12 mouse cellular contexts compared by ENCODE assay signal in genomic region chr12:21128930-21129869, GRCm38 (mm10).
DNase-seq lines count a peak whose midpoint lies in the region; ATAC-seq lines count a peak whose summit lies in the region.
"Had no signal": no experiment of that assay in that cellular context is flagged by ENCODE, and none has a peak within 500 bp of the region (broad histone marks: within the 10 kb centered on the region; RNA-seq: fewer than 3 reads in every experiment).

No protein-coding gene starts in this region.

- 79% methylated on average over 9 of the region's 9 CpGs for WGBS in kidney, embryonic 15.5 days
- WGBS in heart, embryonic 15.5 days = 73% methylated on average over 9 of the region's 9 CpGs

- H3K4me3 ChIP-seq in kidney, embryonic 15.5 days (replicated peaks) = no peak overlapping the region
- no peak overlapping the region for H3K4me3 ChIP-seq in heart, embryonic 15.5 days
- peak overlapping the region; percentile 84 for H3K4me3 ChIP-seq in megakaryocyte, embryonic 14.5 days (replicated peaks)
- H3K4me3 ChIP-seq: embryonic facial prominence, embryonic 12.5 days; limb, embryonic 12.5 days had no signal

- no peaks in the 10 kb centered on the region for H3K36me3 ChIP-seq in kidney, embryonic 15.5 days
- H3K36me3 ChIP-seq in heart, embryonic 15.5 days = no peaks in the 10 kb centered on the region
- peaks cover 11% of the 10 kb centered on the region for H3K36me3 ChIP-seq in megakaryocyte, embryonic 14.5 days (replicated peaks; ENCODE audit: low read length)
- H3K36me3 ChIP-seq: embryonic facial prominence, embryonic 12.5 days; limb, embryonic 12.5 days had no signal

- H3K9me3 ChIP-seq in kidney, embryonic 15.5 days (replicated peaks) = no peaks in the 10 kb centered on the region
- H3K9me3 ChIP-seq in heart, embryonic 15.5 days (replicated peaks) = no peaks in the 10 kb centered on the region
- no peaks in the 10 kb centered on the region for H3K9me3 ChIP-seq in megakaryocyte, embryonic 14.5 days
- H3K9me3 ChIP-seq: embryonic facial prominence, embryonic 12.5 days; limb, embryonic 12.5 days had no signal

- H3K4me1 ChIP-seq in kidney, embryonic 15.5 days = peaks cover 80% of the 10 kb centered on the region
- H3K4me1 ChIP-seq in heart, embryonic 15.5 days (replicated peaks) = peaks cover 63% of the 10 kb centered on the region
- peaks cover 100% of the 10 kb centered on the region for H3K4me1 ChIP-seq in megakaryocyte, embryonic 14.5 days

- DNase-seq in kidney, postnatal 25 days = no peak
- DNase-seq in cerebellum, adult 8-10 months = peak; percentile 35
- no peak for DNase-seq in adrenal gland, postnatal 14 days
- DNase-seq in frontal cortex, postnatal 10 days (ENCODE audit: low spot score in 2 of 2) = no peak
- DNase-seq: gastrocnemius, postnatal 14 days; thymus, postnatal 14 days had no signal

- no peak for ATAC-seq in kidney, embryonic 15.5 days (replicated peaks; ENCODE audit: low FRiP score)
- ATAC-seq in heart, embryonic 15.5 days (replicated peaks; ENCODE audit: insufficient number of reproducible peaks, insufficient read depth, low FRiP score, low read depth) = peak; percentile 26; the same call in 1 of the 2 replicates
- ATAC-seq: Patski had no signal

- H3K27me3 ChIP-seq in kidney, embryonic 15.5 days = no peaks in the 10 kb centered on the region
- H3K27me3 ChIP-seq in heart, embryonic 15.5 days = no peaks in the 10 kb centered on the region
- no peaks in the 10 kb centered on the region for H3K27me3 ChIP-seq in megakaryocyte, embryonic 14.5 days (replicated peaks)
- H3K27me3 ChIP-seq: embryonic facial prominence, embryonic 12.5 days; limb, embryonic 12.5 days; Patski had no signal

- peak overlapping the region; percentile 50; the same call in 1 of the 2 replicates for H3K27ac ChIP-seq in kidney, embryonic 15.5 days
- peak overlapping the region; percentile 55 for H3K27ac ChIP-seq in heart, embryonic 15.5 days
- H3K27ac ChIP-seq: embryonic facial prominence, embryonic 12.5 days; limb, embryonic 12.5 days had no signal

- H3K4me2 ChIP-seq in kidney, embryonic 15.5 days = no peak overlapping the region
- no peak overlapping the region for H3K4me2 ChIP-seq in heart, embryonic 15.5 days
- H3K4me2 ChIP-seq: embryonic facial prominence, embryonic 12.5 days; limb, embryonic 12.5 days had no signal

- H3K9ac ChIP-seq in kidney, embryonic 15.5 days = no peak overlapping the region
- H3K9ac ChIP-seq in heart, embryonic 15.5 days = no peak overlapping the region
- H3K9ac ChIP-seq: embryonic facial prominence, embryonic 12.5 days; limb, embryonic 12.5 days had no signal
